Mouse (Mus musculus): ENCODE measurements at regions not wholly inside any gene's neighbourhood (a gene's known extent, or its start where the extent isn't known, plus 50 kb on each side); places are given as distances from the start of the nearest gene placed in this dataset.
"Not testable (repeated sequence)": the region's sequence is repeated elsewhere in the genome, so short reads cannot be mapped to it uniquely, and the experiment has no call there.

DNA sequence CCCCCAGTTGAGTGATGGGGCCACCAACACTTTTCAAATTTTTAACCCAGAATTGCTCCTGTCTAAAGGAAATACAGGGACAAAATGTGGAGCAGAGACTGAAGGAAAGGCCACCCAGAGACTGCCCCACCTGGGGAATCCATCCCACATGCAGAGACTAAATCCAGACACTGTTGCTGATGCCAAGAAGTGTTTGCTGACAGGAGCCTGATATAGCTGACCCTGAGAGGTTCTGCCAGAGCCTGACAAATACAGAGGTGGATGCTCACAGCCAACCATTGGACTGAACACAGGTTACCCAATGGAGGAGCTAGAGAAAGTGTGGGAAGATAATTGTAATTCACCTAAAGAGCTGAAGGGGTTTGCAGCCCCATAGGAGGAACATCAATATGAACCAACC lies 126.6 kb upstream of the Nhs start:
- not testable (repeated sequence) for ATAC-seq (replicated peaks; ENCODE audit: low FRiP score); H3K9me3 ChIP-seq (ENCODE audit: control insufficient read depth, low read length); H3K9ac ChIP-seq (ENCODE audit: low read length); H3K27ac ChIP-seq (ENCODE audit: low read depth, low read length); DNase-seq (ENCODE audit: low spot score); H3K27me3 ChIP-seq (ENCODE audit: control insufficient read depth, insufficient read depth, low read length); H3K4me1 ChIP-seq (replicated peaks; ENCODE audit: control insufficient read depth, insufficient read depth, low read length); H3K4me2 ChIP-seq (ENCODE audit: low read depth, low read length, severe bottlenecking); H3K36me3 ChIP-seq (ENCODE audit: control insufficient read depth, insufficient read depth, low read length); H3K4me3 ChIP-seq (ENCODE audit: low read depth, low read length)

DNA sequence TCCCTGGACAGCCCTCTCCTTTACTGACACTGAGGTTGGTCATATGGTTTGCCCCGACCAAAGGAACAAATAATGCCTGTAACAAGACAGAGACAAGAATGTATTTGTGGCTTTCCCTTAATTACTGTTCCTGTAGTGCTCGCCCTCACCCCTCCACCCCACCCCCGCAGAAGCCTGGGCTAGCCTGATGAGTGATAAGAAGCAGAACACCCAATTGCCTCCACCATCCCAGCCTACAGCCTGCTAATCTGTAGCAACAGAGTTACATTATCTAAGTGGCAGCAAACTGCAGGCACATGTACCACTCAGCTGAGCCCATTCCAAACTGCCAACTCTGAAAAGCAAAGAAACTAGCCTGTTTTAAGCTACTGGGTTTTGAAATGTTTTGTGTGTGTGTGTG lies 124.7 kb upstream of the Nhs start:
- Histone ChIP-seq H3K4me1 (replicated peaks; ENCODE audit: control insufficient read depth, insufficient read depth, low read length) (no peaks in the 10 kb centered on the region), H3K27ac (ENCODE audit: low read depth, low read length) (no peak overlapping the region), H3K9me3 (ENCODE audit: control insufficient read depth, low read length) (no peaks in the 10 kb centered on the region), H3K4me3 (ENCODE audit: low read depth, low read length) (no peak overlapping the region), H3K9ac (ENCODE audit: low read length) (no peak overlapping the region), H3K27me3 (ENCODE audit: control insufficient read depth, insufficient read depth, low read length) (peaks cover 2% of the 10 kb centered on the region; the same call in 1 of the 2 replicates), H3K4me2 (ENCODE audit: low read depth, low read length, severe bottlenecking) (no peak overlapping the region), H3K36me3 (ENCODE audit: control insufficient read depth, insufficient read depth, low read length) (no peaks in the 10 kb centered on the region)
- ATAC-seq (replicated peaks; ENCODE audit: low FRiP score) (no peak), DNase-seq (ENCODE audit: low spot score) (no peak)
- 83% methylated on average over 3 of the region's 3 CpGs for WGBS

- Histone ChIP-seq H3K4me1 (replicated peaks; ENCODE audit: control insufficient read depth, insufficient read depth, low read length) (no peaks in the 10 kb centered on the region), H3K9me3 (ENCODE audit: control insufficient read depth, low read length) (no peaks in the 10 kb centered on the region), H3K4me2 (ENCODE audit: low read depth, low read length, severe bottlenecking) (no peak overlapping the region), H3K27ac (ENCODE audit: low read depth, low read length) (no peak overlapping the region), H3K4me3 (ENCODE audit: low read depth, low read length) (no peak overlapping the region), H3K9ac (ENCODE audit: low read length) (no peak overlapping the region), H3K36me3 (ENCODE audit: control insufficient read depth, insufficient read depth, low read length) (no peaks in the 10 kb centered on the region), H3K27me3 (ENCODE audit: control insufficient read depth, insufficient read depth, low read length) (no peaks in the 10 kb centered on the region)
- WGBS, result 92% methylated on average over 3 of the region's 3 CpGs
- ATAC-seq (replicated peaks; ENCODE audit: low FRiP score) (no peak), DNase-seq (ENCODE audit: low spot score) (no peak)
These were observed 123.2 kb upstream of the Nhs start for GRCm38 (mm10) chrX:162282690-162283089.

DNA sequence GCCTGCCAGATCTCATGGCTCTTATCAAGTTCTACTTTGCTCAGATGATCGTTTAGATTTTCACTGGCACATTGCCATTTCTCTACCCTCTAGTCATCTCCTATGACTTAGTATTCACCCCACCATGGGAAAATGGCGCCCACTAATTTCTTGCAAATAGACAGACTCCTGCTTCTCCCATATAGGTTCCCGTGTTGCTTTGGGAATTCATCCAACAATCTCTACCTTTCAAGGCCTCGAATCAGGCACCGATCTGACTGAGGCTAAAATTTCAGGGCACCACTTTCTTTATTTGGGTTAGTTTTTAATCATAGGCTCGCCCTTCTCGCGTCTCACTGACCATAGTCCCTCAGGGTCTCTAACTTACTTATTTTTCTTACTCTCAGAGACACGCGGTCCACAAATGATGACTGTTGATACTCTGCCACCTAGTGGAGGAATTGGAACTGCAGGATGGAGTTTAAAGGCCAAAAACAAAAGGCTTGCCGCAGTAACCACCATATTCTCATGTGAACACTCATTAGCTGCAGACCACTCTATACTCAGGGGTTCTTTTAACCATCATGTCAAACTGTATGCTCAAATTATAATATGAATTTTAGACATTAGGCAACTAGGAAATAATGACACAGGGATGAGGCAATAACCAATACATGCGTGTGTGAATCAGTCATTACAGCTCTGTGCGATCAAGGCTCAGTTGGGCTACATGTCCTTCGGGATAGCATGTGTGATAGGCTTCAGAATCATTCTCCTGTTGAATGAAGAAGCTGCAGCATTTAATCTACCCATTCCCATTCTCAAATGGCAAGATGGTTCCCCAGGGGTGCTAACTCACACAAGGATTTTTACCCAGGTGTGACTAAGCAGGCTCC lies 119.5 kb upstream of the Nhs start:
- 60% methylated on average over 14 of the region's 14 CpGs for whole genome bisulfite sequencing
- H3K27me3 ChIP-seq (ENCODE audit: control insufficient read depth, insufficient read depth, low read length), result no peaks in the 10 kb centered on the region; the same call in 1 of the 2 replicates

DNA sequence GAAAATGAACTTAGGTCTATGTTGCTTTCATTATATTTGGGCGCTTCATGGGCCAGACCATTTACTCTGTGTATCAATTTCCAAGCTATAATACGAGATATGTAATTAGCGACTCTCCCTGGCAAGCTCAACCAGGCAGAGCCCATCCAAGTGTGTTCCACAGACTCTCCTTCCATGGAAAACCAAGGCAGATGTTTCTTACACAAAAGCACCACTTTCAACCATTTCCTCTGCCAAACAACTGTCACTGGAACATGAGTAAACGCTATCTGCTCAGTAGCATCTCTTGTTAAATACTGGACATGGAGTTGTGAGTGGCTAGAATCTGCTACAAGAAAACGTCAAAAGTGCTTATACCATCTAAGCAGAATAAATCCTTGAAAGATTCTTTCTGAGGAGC lies 115.1 kb upstream of the Nhs start:
- no peak overlapping the region for H3K27ac ChIP-seq (ENCODE audit: low read depth, low read length)
- no peaks in the 10 kb centered on the region for H3K4me1 ChIP-seq (replicated peaks; ENCODE audit: control insufficient read depth, insufficient read depth, low read length)
- DNase-seq (ENCODE audit: low spot score) (no peak), ATAC-seq (replicated peaks; ENCODE audit: low FRiP score) (no peak)
- H3K27me3 ChIP-seq (ENCODE audit: control insufficient read depth, insufficient read depth, low read length), result peaks cover 3% of the 10 kb centered on the region; the same call in 1 of the 2 replicates
- H3K9ac ChIP-seq (ENCODE audit: low read length), result no peak overlapping the region
- H3K9me3 ChIP-seq (ENCODE audit: control insufficient read depth, low read length), result no peaks in the 10 kb centered on the region
- no peak overlapping the region for H3K4me2 ChIP-seq (ENCODE audit: low read depth, low read length, severe bottlenecking)
- H3K4me3 ChIP-seq (ENCODE audit: low read depth, low read length), result no peak overlapping the region
- H3K36me3 ChIP-seq (ENCODE audit: control insufficient read depth, insufficient read depth, low read length), result no peaks in the 10 kb centered on the region
- WGBS, result 84% methylated on average over 5 of the region's 5 CpGs

More for the DNA sequence above, 119.5 kb upstream of the Nhs start:
- Histone ChIP-seq H3K9ac (ENCODE audit: low read length) (no peak overlapping the region), H3K4me1 (replicated peaks; ENCODE audit: control insufficient read depth, insufficient read depth, low read length) (no peaks in the 10 kb centered on the region), H3K4me2 (ENCODE audit: low read depth, low read length, severe bottlenecking) (no peak overlapping the region), H3K36me3 (ENCODE audit: control insufficient read depth, insufficient read depth, low read length) (no peaks in the 10 kb centered on the region), H3K4me3 (ENCODE audit: low read depth, low read length) (no peak overlapping the region), H3K9me3 (ENCODE audit: control insufficient read depth, low read length) (no peaks in the 10 kb centered on the region), H3K27ac (ENCODE audit: low read depth, low read length) (no peak overlapping the region)
- DNase-seq (ENCODE audit: low spot score) (peak; percentile 60), ATAC-seq (replicated peaks; ENCODE audit: low FRiP score) (peak; percentile 49; the same call in 1 of the 2 replicates)

DNA sequence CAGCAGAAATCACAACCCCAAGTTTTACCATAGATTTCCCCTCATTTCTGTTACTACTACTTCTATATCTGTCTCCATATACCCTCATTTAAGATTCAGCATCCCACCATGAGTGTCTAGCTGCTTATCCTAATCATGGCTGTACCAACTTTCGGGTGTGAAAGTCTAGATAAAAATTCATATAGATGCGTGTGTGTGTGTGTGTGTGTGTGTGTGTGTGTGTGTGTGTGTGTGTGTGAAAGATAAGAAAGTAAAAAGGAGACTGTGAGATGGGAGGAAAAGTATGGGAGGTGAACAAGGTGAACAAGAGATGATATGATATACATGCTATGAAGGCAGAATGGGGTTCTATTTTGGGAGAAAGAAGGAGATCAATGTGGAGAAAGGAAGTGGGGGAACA lies 111.7 kb upstream of the Nhs start:
- Histone ChIP-seq H3K27ac (ENCODE audit: low read depth, low read length) (no peak overlapping the region), H3K9ac (ENCODE audit: low read length) (no peak overlapping the region), H3K9me3 (ENCODE audit: control insufficient read depth, low read length) (no peaks in the 10 kb centered on the region), H3K4me2 (ENCODE audit: low read depth, low read length, severe bottlenecking) (no peak overlapping the region), H3K27me3 (ENCODE audit: control insufficient read depth, insufficient read depth, low read length) (peaks cover 3% of the 10 kb centered on the region), H3K4me1 (replicated peaks; ENCODE audit: control insufficient read depth, insufficient read depth, low read length) (no peaks in the 10 kb centered on the region), H3K4me3 (ENCODE audit: low read depth, low read length) (no peak overlapping the region), H3K36me3 (ENCODE audit: control insufficient read depth, insufficient read depth, low read length) (no peaks in the 10 kb centered on the region)
- WGBS, result 75% methylated on average over 2 of the region's 2 CpGs
- ATAC-seq (replicated peaks; ENCODE audit: low FRiP score) (no peak), DNase-seq (ENCODE audit: low spot score) (no peak)

- H3K9me3 ChIP-seq (ENCODE audit: control insufficient read depth, low read length), result no peaks in the 10 kb centered on the region
These were observed 109.4 kb upstream of the Nhs start for GRCm38 (mm10) chrX:162268918-162269317.

GRCm38 (mm10) chrX:162268112-162268511 lies 108.6 kb upstream of the Nhs start:
- DNase-seq (ENCODE audit: low spot score) (no peak), ATAC-seq (replicated peaks; ENCODE audit: low FRiP score) (no peak)
- no peak overlapping the region for H3K4me3 ChIP-seq (ENCODE audit: low read depth, low read length)
- no peak overlapping the region for H3K9ac ChIP-seq (ENCODE audit: low read length)
- H3K9me3 ChIP-seq (ENCODE audit: control insufficient read depth, low read length), result no peaks in the 10 kb centered on the region
- no peak overlapping the region for H3K27ac ChIP-seq (ENCODE audit: low read depth, low read length)
- peaks cover 3% of the 10 kb centered on the region for H3K27me3 ChIP-seq (ENCODE audit: control insufficient read depth, insufficient read depth, low read length)
- no peak overlapping the region for H3K4me2 ChIP-seq (ENCODE audit: low read depth, low read length, severe bottlenecking)
- no peaks in the 10 kb centered on the region for H3K4me1 ChIP-seq (replicated peaks; ENCODE audit: control insufficient read depth, insufficient read depth, low read length)
- WGBS, result 79% methylated on average over 5 of the region's 5 CpGs
- no peaks in the 10 kb centered on the region for H3K36me3 ChIP-seq (ENCODE audit: control insufficient read depth, insufficient read depth, low read length)

More at GRCm38 (mm10) chrX:162268918-162269317, 109.4 kb upstream of the Nhs start:
- no peaks in the 10 kb centered on the region for H3K4me1 ChIP-seq (replicated peaks; ENCODE audit: control insufficient read depth, insufficient read depth, low read length)
- no peak overlapping the region for H3K27ac ChIP-seq (ENCODE audit: low read depth, low read length)
- no peak for DNase-seq (ENCODE audit: low spot score)
- no peak overlapping the region for H3K9ac ChIP-seq (ENCODE audit: low read length)
- no peak overlapping the region for H3K4me2 ChIP-seq (ENCODE audit: low read depth, low read length, severe bottlenecking)
- no peak overlapping the region for H3K4me3 ChIP-seq (ENCODE audit: low read depth, low read length)
- H3K27me3 ChIP-seq (ENCODE audit: control insufficient read depth, insufficient read depth, low read length), result peaks cover 3% of the 10 kb centered on the region
- H3K36me3 ChIP-seq (ENCODE audit: control insufficient read depth, insufficient read depth, low read length), result no peaks in the 10 kb centered on the region
- no peak for ATAC-seq (replicated peaks; ENCODE audit: low FRiP score)
- WGBS, result 100% methylated on average over 1 of the region's 1 CpGs

DNA sequence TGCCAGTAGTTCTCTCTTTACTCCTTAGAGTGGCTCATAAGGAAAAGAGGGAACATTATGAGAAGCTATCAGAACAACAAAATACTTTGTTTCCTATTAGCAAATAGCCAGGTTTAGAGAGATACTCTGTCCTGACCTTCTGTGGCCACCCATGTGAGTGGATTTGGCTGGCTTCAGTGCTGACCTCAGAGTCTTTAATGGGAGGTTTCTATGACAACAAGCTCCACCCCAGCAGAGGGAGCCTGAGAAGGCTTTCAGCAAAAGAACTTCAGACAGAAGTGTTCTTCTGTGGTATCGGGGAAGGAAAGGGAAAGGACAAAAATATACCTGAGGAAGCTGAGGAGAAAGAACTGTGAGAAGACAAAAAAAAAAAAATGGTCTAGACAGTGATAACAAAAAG lies 108.1 kb upstream of the Nhs start:
- ATAC-seq (replicated peaks; ENCODE audit: low FRiP score) (peak; percentile 78), DNase-seq (ENCODE audit: low spot score) (peak; percentile 52)
- no peaks in the 10 kb centered on the region for H3K4me1 ChIP-seq (replicated peaks; ENCODE audit: control insufficient read depth, insufficient read depth, low read length)
- H3K4me3 ChIP-seq (ENCODE audit: low read depth, low read length), result no peak overlapping the region
- no peak overlapping the region for H3K27ac ChIP-seq (ENCODE audit: low read depth, low read length)
- WGBS, result 17% methylated on average over 1 of the region's 1 CpGs
- H3K27me3 ChIP-seq (ENCODE audit: control insufficient read depth, insufficient read depth, low read length), result peaks cover 3% of the 10 kb centered on the region
- H3K36me3 ChIP-seq (ENCODE audit: control insufficient read depth, insufficient read depth, low read length), result no peaks in the 10 kb centered on the region
- no peaks in the 10 kb centered on the region for H3K9me3 ChIP-seq (ENCODE audit: control insufficient read depth, low read length)
- no peak overlapping the region for H3K4me2 ChIP-seq (ENCODE audit: low read depth, low read length, severe bottlenecking)
- H3K9ac ChIP-seq (ENCODE audit: low read length), result no peak overlapping the region
